Mouse (Mus musculus): ENCODE results near the gene Defb22. TPM values are rescaled to one million over a fixed set of nuclear protein-coding genes. Genes with fewer than 3 reads are reported as not detected.

The Defb22 gene
- not detected in 2 replicates for total RNA-seq (2014; rRNA removed)
- polyA plus RNA-seq (2015; fragmentation: Nextera tagmentation; extraction: Ambion mirVana), result not detected in 2 replicates

DNA sequence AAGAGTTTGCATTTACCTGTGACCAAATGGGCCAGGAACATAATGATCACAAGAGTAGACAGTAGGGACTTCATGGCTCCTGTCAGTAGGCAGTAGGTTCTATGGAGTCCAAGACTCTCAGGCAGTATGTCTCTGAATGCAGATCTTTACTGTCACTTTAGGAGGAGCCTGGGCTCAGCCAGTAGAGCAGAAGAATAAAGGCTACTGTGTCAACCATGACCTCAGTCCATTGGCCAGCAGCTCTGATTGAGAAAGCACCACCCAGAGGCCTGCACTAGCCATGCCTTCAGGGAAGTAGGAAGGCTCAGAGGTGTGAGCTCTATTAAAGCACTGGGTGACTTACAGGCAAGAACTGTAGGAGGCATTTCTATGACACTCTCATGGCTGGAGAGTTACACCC, at the start of gene Defb22:
Defb22 (minus strand) TSS at position 101 of the 400 bp plus-strand sequence.
- Histone ChIP-seq H3K4me1 (ENCODE audit: insufficient read depth, low read length) (no peaks in the 10 kb centered on the region), H3K36me3 (ENCODE audit: insufficient read depth, low read length) (no peaks in the 10 kb centered on the region), H3K27ac (ENCODE audit: low read depth, low read length) (no peak within 1 kb of the TSS), H3K9ac (replicated peaks; ENCODE audit: low read length, poor library complexity, severe bottlenecking) (no peak within 1 kb of the TSS), H3K27me3 (ENCODE audit: insufficient read depth, low read length) (no peaks in the 10 kb centered on the region), H3K4me3 (ENCODE audit: low read depth, low read length) (no peak within 1 kb of the TSS), H3K9me3 (ENCODE audit: low read length) (no peaks in the 10 kb centered on the region), H3K4me2 (ENCODE audit: low read depth, low read length, poor library complexity, severe bottlenecking) (no peak within 1 kb of the TSS)
- TF ChIP-seq CTCF (IDR thresholded peaks at IDR 0.05), result no peak
- ATAC-seq (ENCODE audit: low FRiP score), result no peak
- DNase-seq (ENCODE audit: low spot score), result no peak

DNA sequence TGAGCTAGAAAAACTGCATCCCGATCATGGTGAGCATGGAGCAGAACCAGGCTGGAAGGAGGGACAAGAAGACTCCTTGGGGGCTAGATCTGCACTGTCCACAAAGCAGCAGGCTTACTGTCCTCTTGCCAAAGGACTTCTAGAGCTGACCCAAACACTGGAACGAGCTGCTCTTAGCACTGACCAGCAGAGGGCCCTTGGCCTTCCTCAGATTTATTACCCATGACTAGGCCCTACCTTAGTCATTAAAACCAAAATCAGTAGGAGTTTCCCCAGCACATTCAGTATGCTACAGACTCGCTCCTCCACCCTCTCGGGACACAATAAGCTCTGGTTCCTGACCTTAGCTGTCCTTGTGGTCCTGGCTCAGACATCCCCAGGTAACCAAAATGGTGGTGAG, 28.0 kb upstream of the Defb22 start, which contains the start of gene Defb28:
Defb28 (plus strand) TSS at position 275 of the 400 bp plus-strand sequence.
- H3K36me3 ChIP-seq (ENCODE audit: insufficient read depth, low read length), result no peaks in the 10 kb centered on the region
- no peaks in the 10 kb centered on the region for H3K4me1 ChIP-seq (ENCODE audit: insufficient read depth, low read length)
- no peak within 1 kb of the TSS for H3K27ac ChIP-seq (ENCODE audit: low read depth, low read length)
- TF ChIP-seq CTCF (IDR thresholded peaks at IDR 0.05), result no peak
- no peaks in the 10 kb centered on the region for H3K27me3 ChIP-seq (ENCODE audit: insufficient read depth, low read length)
- DNase-seq (ENCODE audit: low spot score), result no peak
- no peak within 1 kb of the TSS for H3K4me3 ChIP-seq (ENCODE audit: low read depth, low read length)
- ATAC-seq (ENCODE audit: low FRiP score), result no peak
- WGBS, result 79% methylated on average over 4 of the region's 4 CpGs
- no peak within 1 kb of the TSS for H3K4me2 ChIP-seq (ENCODE audit: low read depth, low read length, poor library complexity, severe bottlenecking)
- no peaks in the 10 kb centered on the region for H3K9me3 ChIP-seq (ENCODE audit: low read length)
- H3K9ac ChIP-seq (replicated peaks; ENCODE audit: low read length, poor library complexity, severe bottlenecking), result no peak within 1 kb of the TSS

DNA sequence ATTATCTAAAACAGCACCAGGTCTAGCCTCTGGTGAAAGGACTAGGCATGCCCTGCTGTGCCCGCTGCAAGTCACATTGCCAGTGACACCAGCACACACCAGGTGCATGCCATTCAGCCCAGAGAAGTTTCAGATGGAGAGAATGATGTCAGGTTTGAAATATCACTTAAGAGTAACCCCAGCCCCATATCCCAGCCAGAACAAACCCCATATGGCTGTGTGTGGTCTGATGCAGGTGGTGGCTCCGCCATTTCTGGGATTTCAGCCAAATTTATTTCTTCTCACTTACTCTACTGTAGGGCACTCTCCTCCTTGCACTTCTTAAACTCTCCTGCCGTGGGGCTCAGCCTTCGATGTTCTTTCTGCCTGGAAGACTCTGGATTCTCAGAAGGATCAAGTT, 26.1 kb upstream of the Defb22 start:
- Histone ChIP-seq H3K9me3 (ENCODE audit: low read length) (no peaks in the 10 kb centered on the region), H3K36me3 (ENCODE audit: insufficient read depth, low read length) (no peaks in the 10 kb centered on the region), H3K27ac (ENCODE audit: low read depth, low read length) (no peak overlapping the region), H3K27me3 (ENCODE audit: insufficient read depth, low read length) (no peaks in the 10 kb centered on the region), H3K9ac (replicated peaks; ENCODE audit: low read length, poor library complexity, severe bottlenecking) (no peak overlapping the region), H3K4me2 (ENCODE audit: low read depth, low read length, poor library complexity, severe bottlenecking) (no peak overlapping the region), H3K4me3 (ENCODE audit: low read depth, low read length) (no peak overlapping the region), H3K4me1 (ENCODE audit: insufficient read depth, low read length) (no peaks in the 10 kb centered on the region)
- DNase-seq (ENCODE audit: low spot score) (peak; percentile 7), ATAC-seq (ENCODE audit: low FRiP score) (no peak)
- no peak for TF ChIP-seq CTCF (IDR thresholded peaks at IDR 0.05)
- 85% methylated on average over 4 of the region's 4 CpGs for WGBS

DNA sequence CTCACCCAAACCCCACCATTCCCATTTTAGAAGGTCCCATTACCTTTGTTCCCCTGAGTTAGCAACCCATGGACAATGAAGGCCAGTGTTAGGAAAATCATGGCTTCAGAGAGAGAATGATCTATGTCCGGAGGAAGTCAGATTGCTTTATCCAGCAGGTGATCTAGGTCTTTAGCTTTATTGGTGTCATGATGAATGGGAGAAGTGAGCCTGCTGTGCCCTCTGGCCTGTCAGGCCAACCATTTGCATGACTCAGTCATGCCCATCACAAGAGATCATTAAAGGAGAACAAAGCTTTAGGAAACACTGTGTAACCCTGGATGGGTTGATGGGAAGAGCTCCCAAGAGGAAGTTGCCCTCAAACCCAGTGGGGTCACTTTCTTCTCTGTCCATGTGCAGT, 21.7 kb upstream of the Defb22 start, which contains the start of gene Defb26:
Defb26 (minus strand) TSS at position 101 of the 400 bp plus-strand sequence.
- WGBS, result 70% methylated on average over 1 of the region's 1 CpGs
- no peak for TF ChIP-seq CTCF (IDR thresholded peaks at IDR 0.05)
- Histone ChIP-seq H3K4me2 (ENCODE audit: low read depth, low read length, poor library complexity, severe bottlenecking) (no peak within 1 kb of the TSS), H3K9me3 (ENCODE audit: low read length) (no peaks in the 10 kb centered on the region), H3K4me1 (ENCODE audit: insufficient read depth, low read length) (no peaks in the 10 kb centered on the region), H3K9ac (replicated peaks; ENCODE audit: low read length, poor library complexity, severe bottlenecking) (no peak within 1 kb of the TSS), H3K4me3 (ENCODE audit: low read depth, low read length) (no peak within 1 kb of the TSS), H3K27me3 (ENCODE audit: insufficient read depth, low read length) (no peaks in the 10 kb centered on the region), H3K27ac (ENCODE audit: low read depth, low read length) (no peak within 1 kb of the TSS), H3K36me3 (ENCODE audit: insufficient read depth, low read length) (no peaks in the 10 kb centered on the region)
- DNase-seq (ENCODE audit: low spot score), result no peak
- no peak for ATAC-seq (ENCODE audit: low FRiP score)

DNA sequence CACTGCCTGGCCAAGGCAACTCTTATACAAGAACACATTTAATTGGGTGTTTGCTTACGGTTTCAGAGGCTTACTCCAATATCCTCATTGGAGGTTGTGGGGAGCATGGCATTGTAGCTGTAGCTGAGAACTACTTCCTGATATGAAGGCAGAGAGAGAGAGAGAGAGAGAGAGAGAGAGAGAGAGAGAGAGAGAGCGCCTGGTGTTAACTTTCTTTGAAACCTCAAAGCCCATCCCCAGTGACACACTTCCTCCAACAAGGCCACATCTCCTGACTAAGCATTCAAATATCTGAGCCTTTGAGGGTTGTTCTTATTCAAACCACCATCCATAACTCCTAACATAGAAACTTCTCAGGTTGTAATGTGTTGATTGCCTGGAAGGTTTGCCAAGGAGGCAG, 14.0 kb upstream of the Defb22 start:
- Histone ChIP-seq H3K27me3 (ENCODE audit: insufficient read depth, low read length) (no peaks in the 10 kb centered on the region), H3K9me3 (ENCODE audit: low read length) (no peaks in the 10 kb centered on the region), H3K9ac (replicated peaks; ENCODE audit: low read length, poor library complexity, severe bottlenecking) (no peak overlapping the region), H3K36me3 (ENCODE audit: insufficient read depth, low read length) (no peaks in the 10 kb centered on the region), H3K27ac (ENCODE audit: low read depth, low read length) (no peak overlapping the region), H3K4me2 (ENCODE audit: low read depth, low read length, poor library complexity, severe bottlenecking) (no peak overlapping the region), H3K4me3 (ENCODE audit: low read depth, low read length) (no peak overlapping the region), H3K4me1 (ENCODE audit: insufficient read depth, low read length) (no peaks in the 10 kb centered on the region)
- TF ChIP-seq CTCF (IDR thresholded peaks at IDR 0.05), result no peak
- ATAC-seq (ENCODE audit: low FRiP score), result no peak
- 93% methylated on average over 2 of the region's 2 CpGs for WGBS
- DNase-seq (ENCODE audit: low spot score), result no peak

DNA sequence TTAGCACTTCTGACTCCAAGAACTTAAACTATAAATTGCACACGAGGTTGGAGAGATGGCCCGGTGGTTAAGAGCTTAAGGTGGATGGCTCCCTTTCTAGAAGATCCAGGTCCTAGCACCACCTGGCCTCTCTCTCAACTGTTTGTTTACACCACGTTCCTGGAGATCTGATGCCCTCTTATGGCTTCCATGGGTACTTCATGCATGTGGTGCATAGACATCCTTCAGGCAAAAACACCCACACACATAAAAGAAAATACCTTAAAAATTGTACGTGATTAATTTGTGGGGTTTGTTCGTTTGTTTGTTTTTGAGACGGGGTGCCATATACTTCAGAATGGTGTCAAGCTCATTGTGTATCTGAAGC, 10.9 kb upstream of the Defb22 start:
- no peaks in the 10 kb centered on the region for H3K36me3 ChIP-seq (ENCODE audit: insufficient read depth, low read length)
- no peak overlapping the region for H3K9ac ChIP-seq (replicated peaks; ENCODE audit: low read length, poor library complexity, severe bottlenecking)
- H3K4me2 ChIP-seq (ENCODE audit: low read depth, low read length, poor library complexity, severe bottlenecking), result no peak overlapping the region
- ATAC-seq (ENCODE audit: low FRiP score) (no peak), DNase-seq (ENCODE audit: low spot score) (no peak)
- peak; percentile 22; the same call in 1 of the 2 replicates for TF ChIP-seq CTCF (IDR thresholded peaks at IDR 0.05)
- H3K27me3 ChIP-seq (ENCODE audit: insufficient read depth, low read length), result no peaks in the 10 kb centered on the region
- no peaks in the 10 kb centered on the region for H3K9me3 ChIP-seq (ENCODE audit: low read length)
- WGBS, result 77% methylated on average over 6 of the region's 6 CpGs
- no peak overlapping the region for H3K27ac ChIP-seq (ENCODE audit: low read depth, low read length)
- H3K4me3 ChIP-seq (ENCODE audit: low read depth, low read length), result no peak overlapping the region
- H3K4me1 ChIP-seq (ENCODE audit: insufficient read depth, low read length), result no peaks in the 10 kb centered on the region

Data from midbrain, postnatal 0 days (tissue).